ENCODE assay signal across 8 mouse cellular contexts in genomic region chr2:92182981-92183501, GRCm38 (mm10).
A peak's percentile ranks its signal among the peaks of the same experiment; 100 is the strongest.
DNase-seq lines count a peak whose midpoint lies in the region; ATAC-seq lines count a peak whose summit lies in the region.

No protein-coding gene starts in this region.

- no peaks in the 10 kb centered on the region for H3K9me3 ChIP-seq in hindbrain, embryonic 16.5 days (ENCODE audit: control insufficient read depth, low read length)

- no peaks in the 10 kb centered on the region for H3K27me3 ChIP-seq in hindbrain, embryonic 16.5 days (replicated peaks; ENCODE audit: control insufficient read depth, insufficient read depth, low read length)

- H3K4me2 ChIP-seq in hindbrain, embryonic 16.5 days (ENCODE audit: low read length), result peak overlapping the region; percentile 96

- H3K36me3 ChIP-seq in hindbrain, embryonic 16.5 days (ENCODE audit: control insufficient read depth, insufficient read depth, low read length), result no peaks in the 10 kb centered on the region

- ATAC-seq in hindbrain, embryonic 16.5 days, result peak; percentile 77

- WGBS in hindbrain, embryonic 16.5 days, result 0% methylated on average over 30 of the region's 41 CpGs

- H3K4me1 ChIP-seq in hindbrain, embryonic 16.5 days (ENCODE audit: control insufficient read depth, insufficient read depth, low read depth, low read length), result peaks cover 21% of the 10 kb centered on the region

- H3K9ac ChIP-seq in hindbrain, embryonic 16.5 days (ENCODE audit: low read depth, low read length), result peak overlapping the region; percentile 95

- H3K4me3 ChIP-seq in hindbrain, embryonic 16.5 days (ENCODE audit: low read length), result peak overlapping the region; percentile 85

- peak overlapping the region; percentile 100 for H3K27ac ChIP-seq in hindbrain, embryonic 16.5 days (ENCODE audit: low read depth, low read length)

- DNase-seq in WW6 (ENCODE audit: low read depth, low spot score), result peak; percentile 63
- peak; percentile 75 to 79 for DNase-seq in cerebellum, postnatal 36 days
- peak; percentile 76 for DNase-seq in gastrocnemius, adult 18-20 months (ENCODE audit: low spot score)
- peak; percentile 62 to 74 for DNase-seq in left cerebral cortex, adult 18-20 months (ENCODE audit: low spot score in 2 of 2)
- DNase-seq in lung, postnatal 4 days, result peak; percentile 81 to 88
- DNase-seq in retina, postnatal 1 day, result peak; percentile 97
- DNase-seq in thymus, postnatal 4 days, result peak; percentile 85

Comparison
In these comparisons a context has a peak if more than half of its experiments do, and no peak if none do; other contexts are left out.
1. Peak in every context shown above with its lines: DNase-seq, ATAC-seq, H3K4me3 ChIP-seq and H3K27ac ChIP-seq.